Comparison of ENCODE assay signal across 24 mouse cellular contexts in the genomic region with DNA sequence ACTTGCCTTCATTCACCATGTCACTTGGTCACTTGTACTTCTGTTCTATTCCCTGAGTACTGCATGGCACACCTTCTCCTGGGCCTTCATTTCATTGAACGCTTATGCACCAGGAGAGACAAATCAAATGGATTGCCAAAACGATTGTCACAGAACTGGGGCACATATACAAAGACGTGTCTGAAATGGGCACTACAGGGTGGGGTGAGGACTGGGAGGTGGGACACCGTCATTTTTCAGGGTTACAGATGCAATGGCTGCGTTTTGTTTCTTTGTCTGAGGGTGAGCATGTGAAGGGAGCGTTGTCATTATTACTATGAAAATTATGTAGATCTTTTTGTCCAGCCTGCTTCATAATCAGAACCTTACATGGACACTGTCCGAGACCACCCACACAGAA.
DNase-seq lines count a peak whose midpoint lies in the region; ATAC-seq and TF ChIP-seq lines count a peak whose summit lies in the region.
"Had no signal": no experiment of that assay in that cellular context is flagged by ENCODE, and none has a peak within 500 bp of the region (broad histone marks: within the 10 kb centered on the region; RNA-seq: fewer than 3 reads in every experiment).

No protein-coding gene starts in this region.

- no peak overlapping the region for H3K4me2 ChIP-seq in midbrain, embryonic 13.5 days (replicated peaks)
- H3K4me2 ChIP-seq in midbrain, embryonic 11.5 days, result no peak overlapping the region
- no peak overlapping the region for H3K4me2 ChIP-seq in hindbrain, postnatal 0 days (ENCODE audit: low read depth, low read length)
- H3K4me2 ChIP-seq: embryonic facial prominence, embryonic 12.5 days; heart, embryonic 15.5 days; limb, embryonic 13.5 days; liver, embryonic 11.5 days had no signal

- H3K4me1 ChIP-seq in heart, adult 2 months (ENCODE audit: control insufficient read depth, insufficient read depth, low read length), result no peaks in the 10 kb centered on the region
- H3K4me1 ChIP-seq in midbrain, embryonic 13.5 days (replicated peaks), result peaks cover 15% of the 10 kb centered on the region
- no peaks in the 10 kb centered on the region for H3K4me1 ChIP-seq in midbrain, embryonic 11.5 days (ENCODE audit: control insufficient read depth, insufficient read depth, low read length)
- H3K4me1 ChIP-seq in hindbrain, postnatal 0 days (ENCODE audit: insufficient read depth, low read length), result no peaks in the 10 kb centered on the region
- H3K4me1 ChIP-seq: embryonic facial prominence, embryonic 12.5 days; heart, embryonic 15.5 days; limb, embryonic 13.5 days; megakaryocyte, embryonic 14.5 days had no signal

- no peaks in the 10 kb centered on the region for H3K79me2 ChIP-seq in heart, adult 2 months (replicated peaks; ENCODE audit: control insufficient read depth, insufficient read depth, low read length)

- intact Hi-C loops in heart, adult 2 months (cut with DNase I), result no loop called here

- no peaks in the 10 kb centered on the region for H3K9me3 ChIP-seq in midbrain, embryonic 13.5 days
- H3K9me3 ChIP-seq in midbrain, embryonic 11.5 days (ENCODE audit: control insufficient read depth, low read length), result no peaks in the 10 kb centered on the region
- no peaks in the 10 kb centered on the region for H3K9me3 ChIP-seq in hindbrain, postnatal 0 days (ENCODE audit: low read length)
- H3K9me3 ChIP-seq: embryonic facial prominence, embryonic 12.5 days; heart, embryonic 10.5 days; heart, embryonic 15.5 days; limb, embryonic 13.5 days; megakaryocyte, embryonic 14.5 days had no signal

- no peak overlapping the region for H3K4me3 ChIP-seq in heart, adult 2 months
- no peak overlapping the region for H3K4me3 ChIP-seq in midbrain, embryonic 13.5 days (replicated peaks)
- no peak overlapping the region for H3K4me3 ChIP-seq in midbrain, embryonic 11.5 days (ENCODE audit: low read depth, low read length)
- H3K4me3 ChIP-seq in hindbrain, postnatal 0 days (ENCODE audit: low read length), result no peak overlapping the region
- H3K4me3 ChIP-seq: embryonic facial prominence, embryonic 12.5 days; heart, embryonic 10.5 days; heart, embryonic 15.5 days; layer of hippocampus, adult 2 months; left cerebral cortex, adult 2 months; limb, embryonic 13.5 days; megakaryocyte, embryonic 14.5 days had no signal

- H3K9ac ChIP-seq in heart, adult 2 months (ENCODE audit: low read depth, low read length), result no peak overlapping the region
- no peak overlapping the region for H3K9ac ChIP-seq in midbrain, embryonic 13.5 days (replicated peaks)
- no peak overlapping the region for H3K9ac ChIP-seq in midbrain, embryonic 11.5 days (ENCODE audit: low read length)
- H3K9ac ChIP-seq in hindbrain, postnatal 0 days (replicated peaks; ENCODE audit: low read length), result no peak overlapping the region
- H3K9ac ChIP-seq: embryonic facial prominence, embryonic 12.5 days; heart, embryonic 15.5 days; limb, embryonic 13.5 days had no signal

- ATAC-seq in midbrain, embryonic 13.5 days, result peak; percentile 27; the same call in 1 of the 2 replicates
- ATAC-seq in midbrain, embryonic 11.5 days (ENCODE audit: low FRiP score), result no peak
- peak; percentile 32; the same call in 1 of the 2 replicates for ATAC-seq in hindbrain, postnatal 0 days
- ATAC-seq: CD4-positive, CD25-positive, alpha-beta regulatory T cell, adult 4 months had no signal

- DNase-seq in heart, adult 11 months, result peak; percentile 76
- no peak for DNase-seq in heart, adult 2 months
- DNase-seq in midbrain, embryonic 11.5 days (ENCODE audit: low spot score, missing footprints), result no peak
- no peak for DNase-seq in hindbrain, postnatal 0 days (ENCODE audit: low spot score)
- no peak for DNase-seq in testis, postnatal 10 days (ENCODE audit: low spot score)
- DNase-seq in kidney, adult 18-20 months, result no peak
- DNase-seq: adrenal gland, postnatal 25 days; cerebellum, adult 11-12 months; cerebellum, adult 9-11 months; gastrocnemius, postnatal 10 days; kidney, adult 2 months; kidney, postnatal 36 days; lung, postnatal 4 days; thymus, postnatal 4 days had no signal

- TF ChIP-seq POLR2A in heart, adult 2 months (IDR thresholded peaks at IDR 0.05; ENCODE audit: insufficient read depth, low read depth, low read length), result no peak

- no peak overlapping the region for H3K27ac ChIP-seq in heart, adult 2 months
- H3K27ac ChIP-seq in midbrain, embryonic 13.5 days, result no peak overlapping the region
- H3K27ac ChIP-seq in midbrain, embryonic 11.5 days (ENCODE audit: low read depth, low read length), result no peak overlapping the region
- no peak overlapping the region for H3K27ac ChIP-seq in hindbrain, postnatal 0 days
- H3K27ac ChIP-seq: embryonic facial prominence, embryonic 12.5 days; heart, embryonic 10.5 days; heart, embryonic 15.5 days; left cerebral cortex, adult 2 months; limb, embryonic 13.5 days had no signal

- H3K36me3 ChIP-seq in heart, adult 2 months (ENCODE audit: control insufficient read depth, insufficient read depth, low read length), result no peaks in the 10 kb centered on the region
- no peaks in the 10 kb centered on the region for H3K36me3 ChIP-seq in midbrain, embryonic 13.5 days
- no peaks in the 10 kb centered on the region for H3K36me3 ChIP-seq in midbrain, embryonic 11.5 days (ENCODE audit: control insufficient read depth, insufficient read depth, low read length)
- no peaks in the 10 kb centered on the region for H3K36me3 ChIP-seq in hindbrain, postnatal 0 days (ENCODE audit: insufficient read depth, low read length)
- H3K36me3 ChIP-seq: embryonic facial prominence, embryonic 12.5 days; heart, embryonic 10.5 days; heart, embryonic 15.5 days; limb, embryonic 13.5 days had no signal

- no peak for TF ChIP-seq EP300 in heart, adult 2 months (IDR thresholded peaks at IDR 0.05; ENCODE audit: insufficient read depth, low read depth, low read length)

- 85% methylated on average over 7 of the region's 7 CpGs for WGBS in heart, adult 2 months
- WGBS in midbrain, embryonic 13.5 days, result 78% methylated on average over 7 of the region's 7 CpGs
- WGBS in midbrain, embryonic 11.5 days, result 89% methylated on average over 7 of the region's 7 CpGs
- WGBS in hindbrain, postnatal 0 days, result 72% methylated on average over 7 of the region's 7 CpGs

- TF ChIP-seq CTCF in heart, adult 2 months (IDR thresholded peaks at IDR 0.05), result no peak
- TF ChIP-seq CTCF in hindbrain, postnatal 0 days (IDR thresholded peaks at IDR 0.05; ENCODE audit: low read depth), result no peak

- H3K27me3 ChIP-seq in heart, adult 2 months (ENCODE audit: control insufficient read depth, insufficient read depth, low read length), result no peaks in the 10 kb centered on the region
- H3K27me3 ChIP-seq in midbrain, embryonic 13.5 days, result peaks cover 4% of the 10 kb centered on the region; the same call in 1 of the 2 replicates
- no peaks in the 10 kb centered on the region for H3K27me3 ChIP-seq in midbrain, embryonic 11.5 days (ENCODE audit: control insufficient read depth, insufficient read depth, low read length)
- H3K27me3 ChIP-seq in hindbrain, postnatal 0 days (ENCODE audit: insufficient read depth, low read length), result no peaks in the 10 kb centered on the region
- H3K27me3 ChIP-seq: embryonic facial prominence, embryonic 12.5 days; heart, embryonic 15.5 days; limb, embryonic 13.5 days had no signal
